Mouse (Mus musculus) lung, postnatal 0 days (tissue): ENCODE data around the gene Irf6.

ENCODE experiments used
- CTCF ChIP-seq: IDR thresholded peaks from 2 replicates; pipeline ENCODE4 v1.5.1; 2016; ENCODE audit warnings: antibody characterized with exemption, mild to moderate bottlenecking
- EP300 ChIP-seq: IDR thresholded peaks from 2 replicates; pipeline ENCODE4 v1.6.1; 2016; ENCODE audit warnings: antibody characterized with exemption, mild to moderate bottlenecking, control low read depth

DNA sequence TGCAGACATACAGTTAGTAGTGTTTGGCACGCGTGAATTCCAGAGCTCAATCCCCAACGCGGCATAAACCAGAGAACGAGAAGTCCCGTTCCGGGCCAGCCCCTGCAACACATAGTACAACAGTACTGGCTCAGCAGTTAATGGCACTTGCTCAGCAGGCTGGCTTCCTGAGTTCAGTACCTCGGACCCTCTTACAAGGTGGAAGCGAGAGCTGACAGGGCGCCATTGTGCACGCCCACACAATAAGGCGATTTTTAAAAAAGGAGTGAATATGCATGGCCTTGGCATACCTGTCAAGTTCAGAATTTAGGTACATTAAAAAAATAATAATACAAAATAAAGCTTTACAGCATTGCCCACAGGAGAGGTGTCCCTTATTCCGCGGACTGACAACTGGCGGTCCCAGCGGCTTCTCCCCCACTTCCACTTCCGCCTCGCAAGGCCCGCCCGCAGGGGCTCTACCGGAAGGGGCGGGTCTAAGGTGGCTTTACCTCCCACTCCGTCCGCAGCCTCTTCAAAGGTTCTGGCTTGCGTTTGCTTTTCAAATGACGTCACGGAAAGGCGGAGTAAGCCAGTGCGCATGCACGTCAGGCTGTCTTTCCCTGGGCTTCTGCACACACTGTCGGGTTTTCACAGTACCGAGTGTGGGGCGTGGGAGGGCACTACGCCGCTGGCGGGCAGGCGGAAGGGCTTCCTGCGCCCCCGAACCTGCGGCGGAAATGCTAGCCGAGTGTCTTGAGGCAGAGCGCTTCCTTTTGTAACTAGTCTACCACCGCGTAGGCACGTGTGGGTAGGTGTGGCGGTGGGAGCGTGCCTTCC lies 20.3 kb downstream of the Irf6 start:
- TF ChIP-seq EP300 (no peak; the same call in 1 of the 2 replicates), CTCF (peak; percentile 45)
